Mouse (Mus musculus): ENCODE data around the gene Kif26a. TPM values are rescaled to one million over a fixed set of nuclear protein-coding genes. Genes with fewer than 3 reads are reported as not detected.
A peak's percentile ranks its signal among the peaks of the same experiment; 100 is the strongest.

Gene Kif26a
- polyA plus RNA-seq, 1 experiment from 2014 or later: 3.1 TPM

DNA sequence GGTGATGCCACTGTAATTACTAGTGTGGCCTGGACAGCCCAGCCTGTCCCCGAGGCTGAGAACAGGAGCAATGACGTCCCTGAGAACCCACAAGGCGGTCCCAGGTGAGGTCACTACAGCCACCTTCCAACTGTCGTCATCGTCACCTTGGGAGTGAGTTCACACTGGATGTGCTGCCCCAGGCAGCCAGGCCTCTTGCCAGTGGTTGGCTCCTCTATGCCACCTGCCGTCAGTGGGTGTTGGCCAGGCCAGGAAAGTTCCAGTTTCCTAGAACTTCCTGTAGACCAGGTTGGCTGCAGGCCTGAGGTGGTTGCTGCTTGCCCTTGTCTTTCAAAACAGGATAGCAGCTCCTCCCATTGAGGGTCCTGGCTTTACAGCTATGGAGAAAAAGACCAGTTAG is 40.9 kb downstream of the Kif26a start:
- Histone ChIP-seq H3K9me3 (ENCODE audit: control insufficient read depth, low read length) (no peaks in the 10 kb centered on the region), H3K4me3 (replicated peaks; ENCODE audit: low read length) (no peak overlapping the region), H3K9ac (no peak overlapping the region), H3K4me1 (replicated peaks; ENCODE audit: control insufficient read depth, insufficient read depth, low read length) (peaks cover 9% of the 10 kb centered on the region; the same call in 1 of the 2 replicates), H3K27me3 (ENCODE audit: control insufficient read depth, insufficient read depth, low read length) (no peaks in the 10 kb centered on the region), H3K36me3 (replicated peaks; ENCODE audit: control insufficient read depth, insufficient read depth) (no peaks in the 10 kb centered on the region), H3K4me2 (replicated peaks) (no peak overlapping the region), H3K27ac (no peak overlapping the region)
- no peak for ATAC-seq (ENCODE audit: low FRiP score)
- DNase-seq (ENCODE audit: low spot score): no peak
- WGBS: 88% methylated on average over 6 of the region's 6 CpGs

DNA sequence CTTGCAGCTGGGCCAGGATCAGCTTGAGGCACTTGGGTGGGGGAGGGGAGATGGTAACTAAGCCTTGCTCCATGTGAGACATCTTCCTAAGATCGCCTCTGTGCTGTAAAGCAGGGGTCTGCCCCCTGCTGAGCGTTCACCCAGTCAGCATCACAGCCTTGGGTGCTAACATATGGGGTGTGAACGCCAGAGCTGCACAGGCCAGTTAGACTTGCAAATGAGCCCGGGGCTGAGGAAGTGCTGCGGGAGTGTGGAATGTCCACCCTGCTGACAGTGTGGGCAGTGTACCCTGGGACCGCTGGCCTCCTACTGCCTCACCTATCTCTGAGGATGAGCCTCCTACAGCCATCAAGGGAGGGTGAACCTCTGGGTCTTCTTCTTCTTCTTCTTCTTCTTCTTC is 45.7 kb downstream of the Kif26a start:
- no peak overlapping the region for H3K4me3 ChIP-seq (replicated peaks; ENCODE audit: low read length)
- 49% methylated on average over 6 of the region's 6 CpGs for WGBS
- H3K9me3 ChIP-seq (ENCODE audit: control insufficient read depth, low read length): no peaks in the 10 kb centered on the region

GRCm38 (mm10) chr12:112195019-112195418 is 49.0 kb downstream of the Kif26a start:
- ATAC-seq (ENCODE audit: low FRiP score) (no peak), DNase-seq (ENCODE audit: low spot score) (no peak)
- Histone ChIP-seq H3K4me1 (replicated peaks; ENCODE audit: control insufficient read depth, insufficient read depth, low read length) (peaks cover 20% of the 10 kb centered on the region), H3K9ac (peak overlapping the region; percentile 32; the same call in 1 of the 2 replicates), H3K4me3 (replicated peaks; ENCODE audit: low read length) (no peak overlapping the region), H3K9me3 (ENCODE audit: control insufficient read depth, low read length) (no peaks in the 10 kb centered on the region), H3K4me2 (replicated peaks) (peak overlapping the region; percentile 23; the same call in 1 of the 2 replicates), H3K36me3 (replicated peaks; ENCODE audit: control insufficient read depth, insufficient read depth) (no peaks in the 10 kb centered on the region), H3K27me3 (ENCODE audit: control insufficient read depth, insufficient read depth, low read length) (no peaks in the 10 kb centered on the region), H3K27ac (no peak overlapping the region)
- 3% methylated on average over 13 of the region's 13 CpGs for WGBS

More for the DNA sequence above, 45.7 kb downstream of the Kif26a start:
- no peak overlapping the region for H3K27ac ChIP-seq
- no peaks in the 10 kb centered on the region for H3K36me3 ChIP-seq (replicated peaks; ENCODE audit: control insufficient read depth, insufficient read depth)
- peaks cover 15% of the 10 kb centered on the region for H3K4me1 ChIP-seq (replicated peaks; ENCODE audit: control insufficient read depth, insufficient read depth, low read length)
- no peak for DNase-seq (ENCODE audit: low spot score)
- H3K9ac ChIP-seq: no peak overlapping the region
- H3K27me3 ChIP-seq (ENCODE audit: control insufficient read depth, insufficient read depth, low read length): no peaks in the 10 kb centered on the region
- no peak overlapping the region for H3K4me2 ChIP-seq (replicated peaks)
- ATAC-seq (ENCODE audit: low FRiP score): no peak

DNA sequence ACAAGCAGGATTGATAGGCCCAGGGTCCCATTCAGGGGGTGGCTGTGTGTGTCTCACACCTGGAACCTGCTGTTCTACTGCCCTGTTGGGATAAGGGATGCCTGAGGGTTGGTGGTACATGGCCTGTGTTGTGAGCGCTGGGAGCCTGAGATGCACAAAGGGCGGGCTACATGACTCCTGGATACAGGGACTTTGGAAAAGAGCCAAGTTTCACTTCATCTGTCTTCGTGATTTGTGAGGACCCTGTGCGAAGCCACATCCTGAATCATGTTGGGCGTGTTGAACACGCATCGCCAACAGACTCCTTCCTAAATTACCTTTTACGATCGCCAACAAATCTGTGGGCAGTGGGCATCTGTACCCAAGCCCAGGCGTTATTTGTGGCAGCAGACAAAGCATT is 50.6 kb downstream of the Kif26a start:
- no peak overlapping the region for H3K4me2 ChIP-seq (replicated peaks)
- DNase-seq (ENCODE audit: low spot score): no peak
- ATAC-seq (ENCODE audit: low FRiP score): no peak
- no peaks in the 10 kb centered on the region for H3K27me3 ChIP-seq (ENCODE audit: control insufficient read depth, insufficient read depth, low read length)
- no peaks in the 10 kb centered on the region for H3K36me3 ChIP-seq (replicated peaks; ENCODE audit: control insufficient read depth, insufficient read depth)
- WGBS: 50% methylated on average over 10 of the region's 10 CpGs
- H3K4me3 ChIP-seq (replicated peaks; ENCODE audit: low read length): no peak overlapping the region
- H3K4me1 ChIP-seq (replicated peaks; ENCODE audit: control insufficient read depth, insufficient read depth, low read length): peaks cover 20% of the 10 kb centered on the region
- no peaks in the 10 kb centered on the region for H3K9me3 ChIP-seq (ENCODE audit: control insufficient read depth, low read length)
- H3K27ac ChIP-seq: no peak overlapping the region
- no peak overlapping the region for H3K9ac ChIP-seq

DNA sequence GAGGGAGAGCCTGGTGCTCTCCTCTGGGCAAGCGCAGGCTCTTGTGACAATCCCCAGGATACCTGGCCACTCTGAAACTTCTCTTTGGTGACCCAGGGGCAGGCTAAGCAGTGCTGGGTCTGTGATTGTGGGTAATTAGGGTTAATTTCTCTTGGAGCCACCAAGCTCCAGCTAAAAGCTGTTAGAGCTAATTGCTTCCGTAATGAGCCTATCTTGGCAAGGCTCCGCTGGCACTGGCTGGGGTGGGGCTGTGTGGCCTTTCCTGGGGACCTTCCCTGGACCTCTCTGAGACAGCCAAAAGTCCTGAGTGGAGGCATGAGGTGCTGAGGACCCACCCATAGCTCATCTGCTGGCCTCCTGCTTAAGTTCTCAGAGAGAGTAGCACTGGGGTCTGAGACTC is 53.4 kb downstream of the Kif26a start:
- DNase-seq (ENCODE audit: low spot score) (no peak), ATAC-seq (ENCODE audit: low FRiP score) (no peak)
- no peaks in the 10 kb centered on the region for H3K36me3 ChIP-seq (replicated peaks; ENCODE audit: control insufficient read depth, insufficient read depth)
- 73% methylated on average over 3 of the region's 3 CpGs for WGBS
- H3K27me3 ChIP-seq (ENCODE audit: control insufficient read depth, insufficient read depth, low read length): 0 out of 2 replicates have a peak, but pooled peaks cover 3% of the 10 kb centered on the region
- no peak overlapping the region for H3K4me2 ChIP-seq (replicated peaks)
- no peak overlapping the region for H3K4me3 ChIP-seq (replicated peaks; ENCODE audit: low read length)
- H3K4me1 ChIP-seq (replicated peaks; ENCODE audit: control insufficient read depth, insufficient read depth, low read length): peaks cover 20% of the 10 kb centered on the region
- no peak overlapping the region for H3K9ac ChIP-seq
- H3K27ac ChIP-seq: no peak overlapping the region
- no peaks in the 10 kb centered on the region for H3K9me3 ChIP-seq (ENCODE audit: control insufficient read depth, low read length)

DNA sequence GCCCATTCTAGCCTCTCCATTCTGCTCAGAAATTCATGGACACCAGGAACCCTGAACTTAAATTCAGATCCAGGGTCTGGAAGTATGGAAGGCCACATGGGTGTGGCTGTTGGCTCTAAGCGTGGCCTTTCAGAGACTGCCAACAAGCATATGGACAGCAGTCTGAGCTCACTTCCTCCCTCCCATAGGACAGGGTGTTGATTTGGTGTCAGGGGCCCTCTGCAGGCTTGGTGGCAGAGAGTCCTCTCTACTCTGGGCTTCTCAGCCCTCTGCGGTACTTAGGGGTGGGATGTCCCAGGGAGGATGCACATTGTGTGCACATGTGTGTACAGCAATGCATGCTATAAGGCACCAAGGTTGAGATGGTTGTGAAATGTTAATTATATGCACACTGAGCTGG is 54.0 kb downstream of the Kif26a start:
- Histone ChIP-seq H3K4me3 (replicated peaks; ENCODE audit: low read length) (no peak overlapping the region), H3K9me3 (ENCODE audit: control insufficient read depth, low read length) (no peaks in the 10 kb centered on the region), H3K4me1 (replicated peaks; ENCODE audit: control insufficient read depth, insufficient read depth, low read length) (peaks cover 16% of the 10 kb centered on the region), H3K27ac (no peak overlapping the region), H3K27me3 (ENCODE audit: control insufficient read depth, insufficient read depth, low read length) (0 out of 2 replicates have a peak, but pooled peaks cover 3% of the 10 kb centered on the region), H3K9ac (no peak overlapping the region), H3K4me2 (replicated peaks) (no peak overlapping the region), H3K36me3 (replicated peaks; ENCODE audit: control insufficient read depth, insufficient read depth) (no peaks in the 10 kb centered on the region)
- ATAC-seq (ENCODE audit: low FRiP score) (no peak), DNase-seq (ENCODE audit: low spot score) (no peak)
- WGBS: 62% methylated on average over 2 of the region's 2 CpGs

DNA sequence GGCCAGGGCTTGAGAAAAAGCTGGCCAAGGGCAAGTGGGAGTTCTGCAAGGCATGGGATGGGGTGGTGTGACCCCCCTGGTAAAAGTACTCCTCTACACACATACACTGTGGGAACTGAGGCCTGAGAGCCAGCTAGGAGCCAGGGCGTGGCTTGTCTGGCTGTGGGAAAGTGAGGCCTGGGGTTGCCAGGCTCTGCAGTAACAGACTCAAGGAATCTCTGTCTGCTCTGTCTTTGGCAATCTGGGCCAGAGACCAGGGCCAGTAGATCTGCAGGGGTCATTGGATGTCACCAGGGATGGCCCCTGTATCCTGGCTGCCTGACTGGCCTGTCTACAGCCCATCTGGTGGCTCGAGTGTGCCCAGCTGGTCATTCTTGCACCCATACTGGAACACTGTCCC is 61.2 kb downstream of the Kif26a start:
- H3K4me2 ChIP-seq (replicated peaks): no peak overlapping the region
- DNase-seq (ENCODE audit: low spot score) (no peak), ATAC-seq (ENCODE audit: low FRiP score) (peak; percentile 41; the same call in 1 of the 2 replicates)
- 66% methylated on average over 2 of the region's 2 CpGs for WGBS
- H3K27ac ChIP-seq: no peak overlapping the region
- H3K4me3 ChIP-seq (replicated peaks; ENCODE audit: low read length): no peak overlapping the region
- H3K9me3 ChIP-seq (ENCODE audit: control insufficient read depth, low read length): no peaks in the 10 kb centered on the region
- H3K9ac ChIP-seq: no peak overlapping the region
- peaks cover 16% of the 10 kb centered on the region; the same call in 1 of the 2 replicates for H3K4me1 ChIP-seq (replicated peaks; ENCODE audit: control insufficient read depth, insufficient read depth, low read length)
- no peaks in the 10 kb centered on the region for H3K27me3 ChIP-seq (ENCODE audit: control insufficient read depth, insufficient read depth, low read length)
- H3K36me3 ChIP-seq (replicated peaks; ENCODE audit: control insufficient read depth, insufficient read depth): no peaks in the 10 kb centered on the region

- no peak overlapping the region for H3K27ac ChIP-seq
- 53% methylated on average over 4 of the region's 4 CpGs for WGBS
- H3K36me3 ChIP-seq (replicated peaks; ENCODE audit: control insufficient read depth, insufficient read depth): no peaks in the 10 kb centered on the region
- H3K27me3 ChIP-seq (ENCODE audit: control insufficient read depth, insufficient read depth, low read length): no peaks in the 10 kb centered on the region
- H3K9ac ChIP-seq: no peak overlapping the region
- H3K4me1 ChIP-seq (replicated peaks; ENCODE audit: control insufficient read depth, insufficient read depth, low read length): peaks cover 16% of the 10 kb centered on the region; the same call in 1 of the 2 replicates
- H3K9me3 ChIP-seq (ENCODE audit: control insufficient read depth, low read length): no peaks in the 10 kb centered on the region
- DNase-seq (ENCODE audit: low spot score) (no peak), ATAC-seq (ENCODE audit: low FRiP score) (no peak)
- H3K4me2 ChIP-seq (replicated peaks): no peak overlapping the region
- H3K4me3 ChIP-seq (replicated peaks; ENCODE audit: low read length): no peak overlapping the region
Measured at GRCm38 (mm10) chr12:112207734-112208133, 61.7 kb downstream of the Kif26a start.

DNA sequence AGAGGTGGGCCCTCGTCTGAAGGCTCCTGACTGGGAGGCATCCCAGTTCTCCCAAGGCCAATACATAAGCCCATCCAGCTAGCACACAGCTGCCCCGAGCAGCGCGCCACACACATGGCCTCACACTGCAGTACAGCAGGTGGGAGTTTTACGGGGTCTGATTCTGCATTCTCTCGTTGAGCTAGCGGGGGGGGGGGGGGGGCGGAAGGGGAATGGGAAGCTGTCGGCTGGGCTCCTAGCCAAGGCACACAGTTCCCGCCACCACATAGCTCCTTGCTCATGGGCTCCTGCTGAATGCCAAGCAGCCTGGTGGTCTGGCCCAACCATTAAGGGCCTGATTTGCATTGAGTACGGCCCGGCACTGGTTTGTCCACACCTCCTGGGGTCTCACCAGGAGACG is 64.6 kb downstream of the Kif26a start:
- H3K9ac ChIP-seq: no peak overlapping the region
- H3K27ac ChIP-seq: no peak overlapping the region
- 30% methylated on average over 12 of the region's 13 CpGs for WGBS
- H3K9me3 ChIP-seq (ENCODE audit: control insufficient read depth, low read length): no peaks in the 10 kb centered on the region
- ATAC-seq (ENCODE audit: low FRiP score) (peak; percentile 44; the same call in 1 of the 2 replicates), DNase-seq (ENCODE audit: low spot score) (no peak)
- H3K4me1 ChIP-seq (replicated peaks; ENCODE audit: control insufficient read depth, insufficient read depth, low read length): peaks cover 23% of the 10 kb centered on the region; the same call in 1 of the 2 replicates
- H3K27me3 ChIP-seq (ENCODE audit: control insufficient read depth, insufficient read depth, low read length): no peaks in the 10 kb centered on the region
- no peak overlapping the region for H3K4me2 ChIP-seq (replicated peaks)
- H3K4me3 ChIP-seq (replicated peaks; ENCODE audit: low read length): no peak overlapping the region
- no peaks in the 10 kb centered on the region for H3K36me3 ChIP-seq (replicated peaks; ENCODE audit: control insufficient read depth, insufficient read depth)

DNA sequence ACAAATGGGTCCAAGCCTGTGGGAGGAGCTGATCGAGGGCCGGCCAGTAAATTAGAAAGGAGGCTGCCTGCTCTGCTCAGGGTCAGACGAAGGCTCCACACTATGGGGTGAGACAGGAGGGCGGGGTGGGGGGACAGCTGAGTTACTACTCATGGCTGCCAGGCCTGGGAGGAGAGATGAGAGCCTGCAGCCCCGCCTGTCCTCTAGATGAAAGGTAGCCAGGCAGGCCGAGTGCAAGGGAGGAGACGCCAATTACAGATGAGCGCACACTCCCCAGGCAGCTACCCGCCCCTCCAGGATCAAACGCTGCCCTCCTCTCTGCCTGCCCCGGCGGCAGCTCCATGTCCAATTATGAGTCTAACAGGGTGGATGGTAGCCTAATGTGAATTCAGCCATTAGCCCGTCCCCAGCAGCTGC is 68.4 kb downstream of the Kif26a start:
- WGBS: 11% methylated on average over 13 of the region's 13 CpGs
- ATAC-seq (ENCODE audit: low FRiP score) (no peak), DNase-seq (ENCODE audit: low spot score) (no peak)
- Histone ChIP-seq H3K27me3 (ENCODE audit: control insufficient read depth, insufficient read depth, low read length) (0 out of 2 replicates have a peak, but pooled peaks cover 3% of the 10 kb centered on the region), H3K4me1 (replicated peaks; ENCODE audit: control insufficient read depth, insufficient read depth, low read length) (peaks cover 25% of the 10 kb centered on the region), H3K9ac (no peak overlapping the region), H3K36me3 (replicated peaks; ENCODE audit: control insufficient read depth, insufficient read depth) (no peaks in the 10 kb centered on the region), H3K9me3 (ENCODE audit: control insufficient read depth, low read length) (no peaks in the 10 kb centered on the region), H3K4me2 (replicated peaks) (no peak overlapping the region), H3K27ac (no peak overlapping the region), H3K4me3 (replicated peaks; ENCODE audit: low read length) (no peak overlapping the region)
